Mouse (Mus musculus): ENCODE measurements at regions not wholly inside any gene's neighbourhood (a gene's known extent, or its start where the extent isn't known, plus 50 kb on each side); places are given as distances from the start of the nearest gene placed in this dataset.

DNA sequence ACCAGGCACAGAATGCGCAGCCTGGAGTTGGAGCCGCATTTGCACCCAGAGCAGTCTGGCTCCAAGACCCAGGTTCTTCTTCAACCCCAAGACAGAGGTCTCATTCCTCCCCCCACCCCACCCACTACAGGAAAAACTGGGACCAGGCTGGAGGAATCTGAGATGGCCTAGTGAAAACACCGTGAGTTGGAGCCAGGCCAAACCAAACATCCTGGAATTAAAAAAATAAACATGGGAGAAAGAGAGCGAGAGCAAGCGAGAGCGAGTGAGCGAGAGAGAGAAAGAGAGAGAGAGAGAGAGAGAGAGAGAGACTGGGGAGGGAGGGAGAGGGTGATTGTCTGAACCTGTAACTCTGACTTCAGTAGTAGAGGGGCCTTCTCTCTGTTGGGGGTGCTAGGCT, 138.8 kb downstream of the Mn1 start:
- DNase-seq: no peak
- Histone ChIP-seq H3K4me1 (replicated peaks; ENCODE audit: control insufficient read depth, insufficient read depth, low read length) (peaks cover 32% of the 10 kb centered on the region), H3K36me3 (ENCODE audit: control insufficient read depth, insufficient read depth, low read length) (no peaks in the 10 kb centered on the region), H3K27me3 (ENCODE audit: control insufficient read depth, insufficient read depth, low read length) (no peaks in the 10 kb centered on the region), H3K27ac (ENCODE audit: control insufficient read depth, insufficient read depth, low read length) (no peak overlapping the region), H3K4me3 (ENCODE audit: control insufficient read depth, insufficient read depth, low read length) (no peak overlapping the region)
- TF ChIP-seq POLR2A (IDR thresholded peaks at IDR 0.05; ENCODE audit: control insufficient read depth, extremely low read depth, insufficient read depth, low read length, poor library complexity): no peak
- no peak for TF ChIP-seq CTCF (IDR thresholded peaks at IDR 0.05; ENCODE audit: borderline replicate concordance, control insufficient read depth, extremely low read depth, insufficient read depth, low read length, poor library complexity)
- WGBS: 90% methylated on average over 7 of the region's 7 CpGs

DNA sequence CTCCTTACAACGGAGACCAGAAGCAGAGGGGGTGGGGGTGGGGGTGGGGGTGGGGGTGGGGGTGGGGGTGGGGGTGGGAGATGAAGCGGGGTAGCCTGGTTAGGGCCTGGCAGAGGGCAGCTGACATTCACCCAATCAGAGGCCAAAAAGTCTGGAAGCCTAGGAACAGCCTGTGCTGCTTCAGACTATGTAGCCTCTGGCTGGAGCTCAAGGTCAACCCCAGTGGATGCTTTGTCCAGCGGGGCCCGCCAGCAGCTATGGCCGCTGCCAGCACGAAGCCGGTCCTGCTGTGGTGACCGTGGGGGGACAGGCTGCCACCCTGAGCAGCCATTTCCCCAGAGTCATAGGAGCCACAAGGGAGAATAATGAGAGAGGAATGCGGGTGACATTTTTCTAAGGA, 143.3 kb downstream of the Mn1 start:
- no peak for TF ChIP-seq CTCF (IDR thresholded peaks at IDR 0.05; ENCODE audit: borderline replicate concordance, control insufficient read depth, extremely low read depth, insufficient read depth, low read length, poor library complexity)
- no peak for TF ChIP-seq POLR2A (IDR thresholded peaks at IDR 0.05; ENCODE audit: control insufficient read depth, extremely low read depth, insufficient read depth, low read length, poor library complexity)
- no peak overlapping the region for H3K4me3 ChIP-seq (ENCODE audit: control insufficient read depth, insufficient read depth, low read length)
- DNase-seq: no peak
- no peaks in the 10 kb centered on the region for H3K36me3 ChIP-seq (ENCODE audit: control insufficient read depth, insufficient read depth, low read length)
- H3K4me1 ChIP-seq (replicated peaks; ENCODE audit: control insufficient read depth, insufficient read depth, low read length): peaks cover 20% of the 10 kb centered on the region
- WGBS: 80% methylated on average over 9 of the region's 9 CpGs
- H3K27me3 ChIP-seq (ENCODE audit: control insufficient read depth, insufficient read depth, low read length): no peaks in the 10 kb centered on the region
- no peak overlapping the region for H3K27ac ChIP-seq (ENCODE audit: control insufficient read depth, insufficient read depth, low read length)

DNA sequence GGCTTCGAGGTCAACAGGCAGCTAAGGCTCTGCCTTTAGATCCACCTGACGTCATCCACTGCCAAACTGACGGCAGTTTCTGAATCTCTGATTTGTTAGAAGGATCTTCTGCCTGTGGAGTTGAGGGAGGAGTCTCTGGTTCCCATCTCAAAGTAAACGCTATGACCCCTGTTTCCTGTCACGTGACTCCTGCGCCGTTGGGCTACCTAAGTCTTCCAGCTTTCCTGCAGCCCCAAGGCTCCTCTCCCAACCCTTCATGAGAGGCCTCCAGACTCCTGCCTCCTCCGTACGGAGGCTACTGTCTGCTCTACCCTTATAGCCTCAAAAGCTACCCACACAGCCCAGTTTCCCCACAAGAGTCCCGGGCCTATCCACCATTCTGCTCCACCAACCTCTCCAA, 144.1 kb downstream of the Mn1 start:
- no peak overlapping the region for H3K4me3 ChIP-seq (ENCODE audit: control insufficient read depth, insufficient read depth, low read length)
- WGBS: 36% methylated on average over 10 of the region's 10 CpGs
- peak; percentile 40 for DNase-seq
- H3K27me3 ChIP-seq (ENCODE audit: control insufficient read depth, insufficient read depth, low read length): no peaks in the 10 kb centered on the region
- no peak for TF ChIP-seq POLR2A (IDR thresholded peaks at IDR 0.05; ENCODE audit: control insufficient read depth, extremely low read depth, insufficient read depth, low read length, poor library complexity)
- TF ChIP-seq CTCF (IDR thresholded peaks at IDR 0.05; ENCODE audit: borderline replicate concordance, control insufficient read depth, extremely low read depth, insufficient read depth, low read length, poor library complexity): no peak
- H3K36me3 ChIP-seq (ENCODE audit: control insufficient read depth, insufficient read depth, low read length): no peaks in the 10 kb centered on the region
- H3K4me1 ChIP-seq (replicated peaks; ENCODE audit: control insufficient read depth, insufficient read depth, low read length): peaks cover 20% of the 10 kb centered on the region
- H3K27ac ChIP-seq (ENCODE audit: control insufficient read depth, insufficient read depth, low read length): no peak overlapping the region

DNA sequence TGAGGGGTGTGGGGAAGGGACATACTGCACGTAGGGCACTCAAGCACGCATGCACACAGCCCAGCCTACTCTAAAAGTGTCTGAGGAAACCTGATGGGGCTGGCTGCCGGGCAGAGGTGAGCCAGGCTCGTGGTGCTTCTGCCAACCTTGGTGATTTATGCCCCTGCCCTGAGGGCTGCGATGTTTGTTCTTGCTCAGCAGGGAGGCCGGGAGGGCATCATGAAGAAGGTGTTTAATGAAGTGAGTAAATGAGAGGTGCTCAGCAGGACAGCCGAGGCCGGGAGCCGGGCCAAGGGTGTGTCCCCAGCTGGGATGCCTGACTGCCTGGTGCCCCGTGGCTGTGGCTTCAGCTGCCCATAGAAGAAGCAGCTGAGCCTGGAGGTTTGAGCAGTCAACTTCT, 153.7 kb downstream of the Mn1 start:
- Histone ChIP-seq H3K4me1 (replicated peaks; ENCODE audit: control insufficient read depth, insufficient read depth, low read length) (peaks cover 9% of the 10 kb centered on the region), H3K27me3 (ENCODE audit: control insufficient read depth, insufficient read depth, low read length) (no peaks in the 10 kb centered on the region), H3K36me3 (ENCODE audit: control insufficient read depth, insufficient read depth, low read length) (no peaks in the 10 kb centered on the region), H3K27ac (ENCODE audit: control insufficient read depth, insufficient read depth, low read length) (no peak overlapping the region), H3K4me3 (ENCODE audit: control insufficient read depth, insufficient read depth, low read length) (no peak overlapping the region)
- TF ChIP-seq CTCF (IDR thresholded peaks at IDR 0.05; ENCODE audit: borderline replicate concordance, control insufficient read depth, extremely low read depth, insufficient read depth, low read length, poor library complexity): no peak
- TF ChIP-seq POLR2A (IDR thresholded peaks at IDR 0.05; ENCODE audit: control insufficient read depth, extremely low read depth, insufficient read depth, low read length, poor library complexity): no peak
- 44% methylated on average over 10 of the region's 10 CpGs for WGBS
- DNase-seq: no peak

DNA sequence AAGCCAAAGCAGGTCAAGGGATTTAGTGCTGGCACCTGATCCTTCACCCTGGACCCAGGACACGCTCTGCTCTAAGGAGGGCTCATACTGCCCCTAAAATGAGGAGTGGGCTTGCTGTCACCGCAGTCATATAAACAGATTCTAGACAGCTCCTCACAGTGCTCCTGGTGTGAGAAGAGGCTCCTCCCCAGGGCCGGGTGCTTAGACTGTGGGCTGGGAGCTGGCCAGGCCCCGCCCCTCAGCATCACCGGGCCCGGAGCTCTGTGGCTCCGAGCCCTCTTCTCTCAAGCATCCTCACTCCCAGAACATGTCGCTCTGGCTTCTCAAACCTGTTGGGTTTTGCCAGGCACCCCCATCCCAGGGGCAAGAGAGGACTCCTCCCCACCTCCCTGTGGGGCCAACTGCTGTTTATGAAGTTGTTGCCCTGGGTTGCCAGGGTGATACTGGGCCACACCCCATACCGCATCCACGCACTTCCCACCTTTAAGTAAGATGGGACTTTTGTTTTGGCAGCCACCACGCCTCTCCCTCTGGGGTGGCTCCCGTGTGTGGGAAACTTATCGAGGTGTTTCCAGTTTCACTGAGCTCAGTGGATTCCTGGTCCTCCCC, 156.2 kb downstream of the Mn1 start:
- 33% methylated on average over 13 of the region's 13 CpGs for WGBS
- H3K4me1 ChIP-seq (replicated peaks; ENCODE audit: control insufficient read depth, insufficient read depth, low read length): peaks cover 9% of the 10 kb centered on the region
- TF ChIP-seq CTCF (IDR thresholded peaks at IDR 0.05; ENCODE audit: borderline replicate concordance, control insufficient read depth, extremely low read depth, insufficient read depth, low read length, poor library complexity) (no peak), POLR2A (IDR thresholded peaks at IDR 0.05; ENCODE audit: control insufficient read depth, extremely low read depth, insufficient read depth, low read length, poor library complexity) (no peak)
- H3K36me3 ChIP-seq (ENCODE audit: control insufficient read depth, insufficient read depth, low read length): no peaks in the 10 kb centered on the region
- H3K27ac ChIP-seq (ENCODE audit: control insufficient read depth, insufficient read depth, low read length): no peak overlapping the region
- H3K27me3 ChIP-seq (ENCODE audit: control insufficient read depth, insufficient read depth, low read length): no peaks in the 10 kb centered on the region
- H3K4me3 ChIP-seq (ENCODE audit: control insufficient read depth, insufficient read depth, low read length): no peak overlapping the region
- no peak for DNase-seq

DNA sequence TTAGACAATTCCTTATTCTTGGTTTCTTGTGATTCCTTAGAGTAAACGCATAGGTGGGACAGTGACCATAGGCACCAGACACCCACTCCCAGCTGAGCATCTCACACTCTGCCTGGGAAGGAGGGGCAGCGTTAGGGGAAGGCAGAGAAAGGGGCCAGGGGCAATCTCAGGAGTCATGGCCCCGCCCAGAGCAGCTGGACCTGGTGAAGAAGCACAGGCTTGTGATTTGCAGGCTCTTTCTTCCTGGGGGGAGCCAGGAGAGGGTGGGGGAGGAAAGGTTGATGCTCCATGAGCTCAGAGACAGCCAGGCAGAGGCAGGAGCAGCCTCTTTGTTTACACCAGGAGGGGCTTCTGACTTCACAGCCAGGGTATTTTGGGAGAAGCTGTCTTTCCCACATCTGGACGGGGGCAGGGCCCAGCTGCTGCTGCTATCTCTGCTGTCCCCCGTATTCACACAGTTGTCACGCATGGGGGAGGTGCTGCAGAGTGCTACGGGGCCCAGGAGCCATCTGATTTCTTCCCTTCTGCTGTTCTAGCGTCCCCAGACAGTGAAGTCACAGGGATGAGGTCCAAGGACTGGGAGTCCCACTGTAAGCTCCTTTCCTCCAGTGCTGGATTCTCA, 157.2 kb downstream of the Mn1 start:
- Histone ChIP-seq H3K4me1 (replicated peaks; ENCODE audit: control insufficient read depth, insufficient read depth, low read length) (peaks cover 15% of the 10 kb centered on the region), H3K27ac (ENCODE audit: control insufficient read depth, insufficient read depth, low read length) (no peak overlapping the region), H3K27me3 (ENCODE audit: control insufficient read depth, insufficient read depth, low read length) (no peaks in the 10 kb centered on the region), H3K4me3 (ENCODE audit: control insufficient read depth, insufficient read depth, low read length) (no peak overlapping the region), H3K36me3 (ENCODE audit: control insufficient read depth, insufficient read depth, low read length) (no peaks in the 10 kb centered on the region)
- TF ChIP-seq CTCF (IDR thresholded peaks at IDR 0.05; ENCODE audit: borderline replicate concordance, control insufficient read depth, extremely low read depth, insufficient read depth, low read length, poor library complexity) (no peak), POLR2A (IDR thresholded peaks at IDR 0.05; ENCODE audit: control insufficient read depth, extremely low read depth, insufficient read depth, low read length, poor library complexity) (no peak)
- 54% methylated on average over 8 of the region's 8 CpGs for whole genome bisulfite sequencing
- no peak for DNase-seq
